Mouse (Mus musculus) stomach, embryonic 14.5 days (tissue): ENCODE measurements around the gene Urah. TPM values are rescaled to one million over a fixed set of nuclear protein-coding genes. Genes with fewer than 3 reads are reported as not detected.
A peak's percentile ranks its signal among the peaks of the same experiment; 100 is the strongest.

Source experiments
- ATAC-seq: fragments of 200-750 bp; cut with Nextera tagmentation; 2 replicates; pipeline ENCODE4 v1.8.0; 2017; ENCODE audit warnings: low read depth, moderate TSS enrichment; ENCODE audit not compliant: insufficient number of reproducible peaks, insufficient read depth, low FRiP score
- H3K27ac ChIP-seq: fragments of 300-500 bp; sonication (generic); 2 replicates; pipeline ENCODE4 v1.5.1; 2014; ENCODE audit warnings: mild to moderate bottlenecking, low read length, moderate library complexity, mixed read lengths
- H3K27me3 ChIP-seq: fragments of 300-500 bp; sonication (generic); 2 replicates; pipeline ENCODE4 v1.6.1; 2014; ENCODE audit warnings: low read length, control low read depth, mixed read lengths; ENCODE audit not compliant: control insufficient read depth, insufficient read depth
- H3K36me3 ChIP-seq: fragments of 300-500 bp; sonication (generic); 2 replicates; pipeline ENCODE4 v1.6.1; 2014; ENCODE audit warnings: mild to moderate bottlenecking, control low read depth, low read length, moderate library complexity, mixed read lengths; ENCODE audit not compliant: control insufficient read depth, insufficient read depth
- H3K4me1 ChIP-seq: fragments of 300-500 bp; sonication (generic); 2 replicates; pipeline ENCODE4 v1.6.1; 2014; ENCODE audit warnings: low read length, control low read depth, mixed read lengths; ENCODE audit not compliant: control insufficient read depth, insufficient read depth
- H3K4me2 ChIP-seq: fragments of 300-500 bp; sonication (generic); replicated peaks from 2 replicates; pipeline ENCODE4 v1.6.1; 2014; ENCODE audit warnings: low read depth, low read length, control low read depth
- H3K4me3 ChIP-seq: fragments of 300-500 bp; sonication (generic); 2 replicates; pipeline ENCODE4 v1.5.1; 2014; ENCODE audit warnings: low read depth, low read length, control low read depth
- H3K9ac ChIP-seq: fragments of 300-500 bp; sonication (generic); replicated peaks from 2 replicates; pipeline ENCODE4 v1.6.1; 2014; ENCODE audit warnings: low read depth, mild to moderate bottlenecking, control low read depth, low read length, moderate library complexity, mixed read lengths
- H3K9me3 ChIP-seq: fragments of 300-500 bp; sonication (generic); 2 replicates; pipeline ENCODE4 v1.6.1; 2016; ENCODE audit warnings: low read depth, low read length, control low read depth; ENCODE audit not compliant: control insufficient read depth
- WGBS: fragments of 180-500 bp; shearing (Covaris S2); extraction: QIAGEN DNeasy Blood & Tissue Kit; methylation state at CpG from one replicate; pipeline ENCODE4 v1.1.7; 2014; 5-methylcytosine and 5-hydroxymethylcytosine counted together
- polyA plus RNA-seq: library from polyadenylated mRNA; unstranded; fragments of >200 nt; fragmentation: Nextera tagmentation; extraction: Ambion mirVana; gene quantifications from 2 replicates; pipeline ENCODE4 v1.2.1, GENCODE M21; 2014

The Urah gene
- polyA plus RNA-seq, 1 experiment from 2014 or later = 14.2 TPM

DNA sequence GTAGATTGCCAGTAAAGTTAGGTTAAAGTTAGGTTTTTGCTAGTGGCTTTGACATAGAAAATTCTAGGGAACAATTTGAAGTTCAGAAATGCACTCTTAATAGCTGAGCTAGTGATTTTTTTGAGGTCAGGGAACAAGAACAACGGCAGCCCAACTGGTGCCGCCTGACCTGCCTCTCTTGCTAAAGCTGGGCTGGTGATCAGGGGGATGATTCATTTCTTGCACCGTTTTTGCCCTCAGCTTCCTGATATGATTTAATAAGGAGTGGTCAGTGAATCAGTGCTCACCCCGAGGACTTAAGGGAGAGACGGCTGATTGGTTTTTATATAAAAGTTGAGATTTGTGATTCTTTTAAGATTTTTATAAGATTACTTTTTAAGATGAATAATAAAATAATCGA, 3.4 kb upstream of the Urah start:
- Histone ChIP-seq H3K4me3 (no peak overlapping the region), H3K4me1 (no peaks in the 10 kb centered on the region), H3K27me3 (no peaks in the 10 kb centered on the region), H3K36me3 (no peaks in the 10 kb centered on the region), H3K4me2 (no peak overlapping the region), H3K27ac (no peak overlapping the region), H3K9ac (no peak overlapping the region), H3K9me3 (no peaks in the 10 kb centered on the region)
- ATAC-seq = no peak
- WGBS = 50% methylated on average over 6 of the region's 6 CpGs

- H3K9me3 ChIP-seq = no peaks in the 10 kb centered on the region
- no peak overlapping the region for H3K4me2 ChIP-seq
- no peak overlapping the region for H3K9ac ChIP-seq
- H3K4me3 ChIP-seq = no peak overlapping the region
- no peak overlapping the region for H3K27ac ChIP-seq
- H3K36me3 ChIP-seq = no peaks in the 10 kb centered on the region
- no peaks in the 10 kb centered on the region for H3K27me3 ChIP-seq
- no peak for ATAC-seq
- no peaks in the 10 kb centered on the region for H3K4me1 ChIP-seq
- 82% methylated on average over 4 of the region's 4 CpGs for WGBS
Measured at GRCm38 (mm10) chr7:140833341-140833740, 1.5 kb upstream of the Urah start.

- Histone ChIP-seq H3K9me3 (no peaks in the 10 kb centered on the region), H3K27me3 (no peaks in the 10 kb centered on the region), H3K4me1 (no peaks in the 10 kb centered on the region), H3K36me3 (no peaks in the 10 kb centered on the region), H3K4me3 (no peak overlapping the region; the same call in 1 of the 2 replicates), H3K4me2 (peak overlapping the region; percentile 2; the same call in 1 of the 2 replicates), H3K9ac (no peak overlapping the region), H3K27ac (no peak overlapping the region)
- ATAC-seq = no peak
- WGBS = 68% methylated on average over 2 of the region's 2 CpGs
Measured at GRCm38 (mm10) chr7:140835758-140836087, 905 bp downstream of the Urah start.

GRCm38 (mm10) chr7:140836243-140837115, 1.7 kb downstream of the Urah start:
- Histone ChIP-seq H3K27me3 (no peaks in the 10 kb centered on the region), H3K4me1 (no peaks in the 10 kb centered on the region), H3K36me3 (no peaks in the 10 kb centered on the region), H3K27ac (no peak overlapping the region), H3K9ac (no peak overlapping the region), H3K4me2 (no peak overlapping the region), H3K9me3 (no peaks in the 10 kb centered on the region), H3K4me3 (no peak overlapping the region)
- 82% methylated on average over 9 of the region's 9 CpGs for WGBS
- no peak for ATAC-seq

- no peaks in the 10 kb centered on the region for H3K27me3 ChIP-seq
- no peak overlapping the region for H3K4me3 ChIP-seq
- no peak for ATAC-seq
- no peak overlapping the region for H3K27ac ChIP-seq
- no peaks in the 10 kb centered on the region for H3K9me3 ChIP-seq
- no peak overlapping the region for H3K9ac ChIP-seq
- no peak overlapping the region for H3K4me2 ChIP-seq
- WGBS = 53% methylated on average over 5 of the region's 5 CpGs
- no peaks in the 10 kb centered on the region for H3K36me3 ChIP-seq
- H3K4me1 ChIP-seq = no peaks in the 10 kb centered on the region
Measured at GRCm38 (mm10) chr7:140839556-140839955, 4.7 kb downstream of the Urah start.

DNA sequence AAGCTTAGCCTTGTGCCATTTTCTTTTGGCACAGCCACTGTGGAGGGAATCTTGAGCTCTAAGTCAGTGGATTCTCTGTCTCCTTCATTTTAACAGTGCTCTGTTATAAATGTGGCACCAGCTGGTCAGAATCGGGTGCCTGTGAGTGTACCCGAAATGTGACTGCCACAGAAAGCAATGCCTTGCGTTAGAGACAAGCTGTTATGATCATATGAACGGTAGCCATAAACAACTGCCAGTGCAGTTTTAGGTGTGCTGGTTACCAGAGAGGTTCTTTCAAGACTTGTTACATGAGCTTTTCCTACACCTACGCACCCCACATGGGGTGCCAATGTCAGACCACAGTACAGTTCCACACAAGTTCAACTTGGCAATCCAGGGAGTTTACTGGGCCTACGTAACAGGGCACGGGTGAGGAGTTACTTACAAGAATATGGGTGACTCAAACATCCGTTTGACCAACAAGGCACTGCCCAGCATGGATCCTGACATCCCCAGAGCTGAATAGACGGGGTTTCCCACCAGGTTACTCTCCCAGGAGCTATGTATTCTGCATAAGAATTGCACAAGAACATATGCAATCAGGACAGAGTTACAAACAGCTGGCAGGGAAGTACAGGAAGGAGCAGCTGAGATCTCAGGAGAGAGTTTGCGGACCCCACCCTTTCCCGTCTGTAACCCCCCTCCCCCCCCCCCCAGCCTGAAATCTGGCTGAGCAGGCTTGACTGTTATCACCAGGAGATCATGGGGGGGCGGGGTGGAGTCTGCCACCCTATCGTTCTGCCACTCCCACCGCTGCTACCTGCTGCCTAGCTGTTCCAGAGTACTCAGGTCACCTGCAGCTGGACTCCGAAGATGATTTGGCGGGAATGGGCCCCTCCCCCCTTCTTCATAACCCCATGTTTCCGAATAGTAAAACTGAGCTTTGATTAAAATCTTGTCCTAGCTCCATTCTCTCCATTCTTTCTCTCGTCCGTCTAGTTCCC, 6.2 kb downstream of the Urah start:
- no peak overlapping the region for H3K27ac ChIP-seq
- WGBS = 34% methylated on average over 19 of the region's 19 CpGs
- 0 out of 2 replicates have a peak overlapping the region, but pooled peaks have one; percentile 18 for H3K4me2 ChIP-seq
- H3K4me3 ChIP-seq = no peak overlapping the region
- ATAC-seq = 0 out of 2 replicates have a peak, but pooled peaks have one; percentile 25
- no peaks in the 10 kb centered on the region for H3K36me3 ChIP-seq
- H3K9ac ChIP-seq = no peak overlapping the region
- H3K27me3 ChIP-seq = no peaks in the 10 kb centered on the region
- 0 out of 2 replicates have a peak, but pooled peaks cover 4% of the 10 kb centered on the region for H3K4me1 ChIP-seq
- no peaks in the 10 kb centered on the region for H3K9me3 ChIP-seq

DNA sequence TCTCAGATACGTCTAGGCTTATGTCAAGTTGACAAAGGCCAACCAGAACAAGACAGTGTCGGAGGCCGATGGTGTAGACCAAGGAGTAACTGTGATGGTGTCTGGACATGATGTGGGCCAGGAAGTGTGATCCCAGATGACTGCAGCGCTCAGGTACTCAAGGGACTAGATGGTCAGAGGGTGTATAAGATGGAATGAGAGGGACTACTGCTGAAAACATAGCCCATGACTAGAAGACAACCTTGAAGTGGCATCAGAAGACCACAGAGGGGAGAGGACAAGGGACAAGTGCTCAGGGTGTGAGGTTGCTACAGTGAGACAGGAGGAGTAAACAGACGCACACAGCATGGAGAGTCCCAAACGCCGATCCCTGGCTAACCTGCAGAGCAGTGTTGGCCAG, 9.0 kb downstream of the Urah start:
- 0 out of 2 replicates have a peak, but pooled peaks cover 4% of the 10 kb centered on the region for H3K4me1 ChIP-seq
- WGBS = 68% methylated on average over 7 of the region's 7 CpGs
- no peaks in the 10 kb centered on the region for H3K36me3 ChIP-seq
- no peaks in the 10 kb centered on the region for H3K27me3 ChIP-seq
- no peak for ATAC-seq
- H3K4me3 ChIP-seq = no peak overlapping the region
- H3K4me2 ChIP-seq = no peak overlapping the region
- no peaks in the 10 kb centered on the region for H3K9me3 ChIP-seq
- H3K9ac ChIP-seq = no peak overlapping the region
- no peak overlapping the region for H3K27ac ChIP-seq

DNA sequence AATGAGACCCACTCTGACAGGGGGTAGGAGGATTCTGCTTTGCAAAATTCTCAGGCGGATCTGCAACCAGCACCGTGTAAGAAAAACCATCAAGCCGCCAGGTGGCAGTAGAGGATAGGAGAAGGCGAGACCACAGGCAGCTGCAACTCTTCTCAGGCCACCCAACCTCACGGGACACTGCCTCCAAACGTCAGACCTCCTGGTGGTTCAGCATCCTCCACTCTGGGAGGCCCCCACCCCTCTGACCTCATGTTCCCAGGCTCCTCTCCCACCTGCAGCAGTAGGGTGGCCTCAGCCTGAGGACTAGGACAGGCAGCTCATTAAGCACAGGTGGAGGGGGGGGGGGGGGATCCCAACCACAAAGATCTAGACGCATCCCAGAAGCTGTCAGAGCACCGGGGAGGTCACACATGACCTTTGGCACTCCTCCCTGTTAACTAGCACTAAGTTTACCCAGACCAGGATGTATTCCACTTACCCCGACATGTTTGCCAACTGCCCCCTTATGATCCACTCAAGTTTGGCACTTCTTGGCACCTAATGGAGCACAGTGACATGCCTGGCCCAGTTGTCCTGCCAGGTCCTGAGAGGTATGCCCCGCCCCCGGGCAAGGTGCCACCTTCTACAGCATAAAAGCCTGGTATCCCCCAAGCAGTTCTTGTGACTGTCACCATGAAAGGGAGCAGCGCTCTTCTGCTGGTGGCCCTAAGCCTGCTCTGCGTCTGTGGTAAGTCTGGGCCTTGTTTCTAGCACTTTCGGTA, 10.3 kb downstream of the Urah start, which contains the start of gene Scgb1c1:
Gene Scgb1c1, plus strand, starts transcription at position 643 of the 761 bp plus-strand sequence.
- Histone ChIP-seq H3K9ac (no peak within 1 kb of the TSS), H3K9me3 (no peaks in the 10 kb centered on the region), H3K4me1 (0 out of 2 replicates have a peak, but pooled peaks cover 4% of the 10 kb centered on the region), H3K27me3 (no peaks in the 10 kb centered on the region), H3K4me3 (no peak within 1 kb of the TSS), H3K27ac (no peak within 1 kb of the TSS), H3K36me3 (no peaks in the 10 kb centered on the region), H3K4me2 (no peak within 1 kb of the TSS)
- WGBS = 24% methylated on average over 14 of the region's 14 CpGs
- peak; percentile 81 for ATAC-seq
